Mouse (Mus musculus): ENCODE measurements around the gene Polq. TPM values are rescaled to one million over a fixed set of nuclear protein-coding genes. Genes with fewer than 3 reads are reported as not detected.

The Polq gene
- 0.38 and 0.58 TPM in 2 replicates for polyA plus RNA-seq (2015; fragmentation: Nextera tagmentation; extraction: Ambion mirVana)

DNA sequence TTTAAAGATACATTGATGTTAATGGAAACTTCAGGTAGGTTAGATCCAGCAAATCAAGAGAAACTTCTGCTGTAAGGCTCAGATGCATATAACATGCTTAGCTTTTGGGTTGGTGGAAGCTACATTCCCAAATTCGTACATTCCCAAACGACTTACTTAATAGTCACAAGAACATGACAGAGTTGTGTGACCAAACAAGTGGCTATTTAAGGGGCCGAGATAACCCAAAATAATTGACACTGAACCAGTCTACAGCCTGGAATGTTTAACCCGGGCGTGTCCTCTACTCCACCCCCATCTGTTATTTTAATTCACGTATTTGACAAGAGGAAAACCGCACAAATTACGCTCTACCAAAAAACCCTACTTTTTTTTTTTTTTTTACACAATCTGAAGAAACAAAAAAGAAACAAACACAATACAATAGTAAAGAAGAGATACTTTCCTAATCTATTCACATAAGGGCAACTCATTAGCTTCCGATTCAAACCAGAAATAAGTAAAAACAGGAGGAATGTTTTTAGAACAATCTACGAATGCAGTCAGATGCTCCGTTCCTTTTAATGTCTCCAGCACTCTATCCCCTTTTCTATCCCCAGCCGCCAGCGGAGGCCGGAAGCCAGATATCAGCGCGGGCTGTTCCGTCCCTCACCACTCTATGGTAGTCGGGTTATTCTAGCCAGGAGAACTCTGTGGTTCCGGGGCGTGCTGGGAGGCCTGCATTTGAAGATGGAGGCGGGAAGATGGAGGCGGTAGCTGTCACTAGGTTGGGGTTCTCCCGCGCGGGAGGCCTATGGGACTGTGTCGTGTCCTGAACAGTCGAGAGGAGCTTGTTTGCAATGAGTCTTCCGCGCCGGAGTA is at the start of gene Polq:
TSS of gene Polq (plus strand) at position 726 of the 861 bp plus-strand sequence.
- Histone ChIP-seq H3K4me1 (ENCODE audit: insufficient read depth, low read depth, low read length) (peaks cover 7% of the 10 kb centered on the region; the same call in 1 of the 2 replicates), H3K9ac (replicated peaks; ENCODE audit: low read depth) (peak within 1 kb of the TSS; percentile 26), H3K36me3 (ENCODE audit: insufficient read depth, low read length) (no peaks in the 10 kb centered on the region), H3K4me3 (ENCODE audit: low read depth, low read length) (peak within 1 kb of the TSS; percentile 58), H3K27me3 (replicated peaks; ENCODE audit: insufficient read depth, low read length) (no peaks in the 10 kb centered on the region), H3K9me3 (ENCODE audit: low read length) (no peaks in the 10 kb centered on the region), H3K27ac (ENCODE audit: low read length) (no peak within 1 kb of the TSS), H3K4me2 (replicated peaks; ENCODE audit: low read depth, low read length) (peak within 1 kb of the TSS; percentile 84)
- 2% methylated on average over 30 of the region's 30 CpGs for WGBS
- peak; percentile 99 for ATAC-seq
- TF ChIP-seq CTCF (IDR thresholded peaks at IDR 0.05) (no peak), EP300 (IDR thresholded peaks at IDR 0.05) (no peak)
- DNase-seq (ENCODE audit: low spot score): peak; percentile 96

DNA sequence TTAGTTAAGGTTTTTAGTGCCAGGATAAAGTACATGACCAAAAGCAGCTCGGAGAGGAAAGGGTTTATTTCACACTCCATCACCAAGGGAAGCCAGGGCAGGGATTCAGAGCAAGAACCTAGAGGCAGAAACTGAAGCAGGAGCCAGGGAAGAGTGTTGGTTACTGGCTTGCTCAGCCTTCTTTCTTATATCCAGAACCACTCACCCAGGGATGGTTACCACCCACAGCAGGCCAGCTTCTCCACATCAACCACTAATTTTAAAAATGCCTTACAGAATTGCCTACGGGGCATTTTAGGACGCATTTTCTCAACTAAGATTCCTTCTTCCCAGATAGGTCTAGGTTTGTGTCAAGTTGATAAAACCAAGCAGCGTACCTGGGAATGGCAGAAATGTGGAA is 48.2 kb upstream of the Polq start:
- H3K27ac ChIP-seq (ENCODE audit: low read length): no peak overlapping the region
- no peak overlapping the region for H3K9ac ChIP-seq (replicated peaks; ENCODE audit: low read depth)
- WGBS: 74% methylated on average over 4 of the region's 4 CpGs
- TF ChIP-seq CTCF (IDR thresholded peaks at IDR 0.05) (no peak), EP300 (IDR thresholded peaks at IDR 0.05) (no peak)
- no peaks in the 10 kb centered on the region for H3K36me3 ChIP-seq (ENCODE audit: insufficient read depth, low read length)
- ATAC-seq: no peak
- H3K4me1 ChIP-seq (ENCODE audit: insufficient read depth, low read depth, low read length): no peaks in the 10 kb centered on the region
- no peak overlapping the region for H3K4me3 ChIP-seq (ENCODE audit: low read depth, low read length)
- no peak overlapping the region for H3K4me2 ChIP-seq (replicated peaks; ENCODE audit: low read depth, low read length)
- H3K9me3 ChIP-seq (ENCODE audit: low read length): no peaks in the 10 kb centered on the region
- DNase-seq (ENCODE audit: low spot score): no peak
- no peaks in the 10 kb centered on the region for H3K27me3 ChIP-seq (replicated peaks; ENCODE audit: insufficient read depth, low read length)

DNA sequence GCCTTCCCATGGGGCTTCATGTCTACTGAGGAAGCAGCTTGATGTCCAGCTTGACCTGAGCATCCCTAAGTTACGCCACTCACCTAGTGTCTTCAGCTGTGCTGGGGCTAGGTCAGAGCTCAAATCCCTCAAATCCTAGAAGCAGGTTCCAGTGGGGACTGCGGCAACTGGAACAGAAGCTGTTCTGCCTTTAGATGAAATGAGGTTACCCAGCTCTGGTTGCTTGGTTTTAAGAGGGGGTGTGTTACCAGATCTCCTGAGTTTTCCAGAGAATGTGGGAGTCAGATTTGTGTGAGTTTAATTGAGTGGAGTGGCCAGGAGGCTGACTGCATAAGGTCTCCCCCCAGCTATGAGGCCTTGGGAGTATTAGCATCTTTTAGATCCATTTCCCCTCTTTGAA is 32.5 kb upstream of the Polq start:
- H3K4me1 ChIP-seq (ENCODE audit: insufficient read depth, low read depth, low read length): no peaks in the 10 kb centered on the region
- H3K36me3 ChIP-seq (ENCODE audit: insufficient read depth, low read length): no peaks in the 10 kb centered on the region
- H3K9me3 ChIP-seq (ENCODE audit: low read length): no peaks in the 10 kb centered on the region
- WGBS: 100% methylated on average over 2 of the region's 2 CpGs
- TF ChIP-seq EP300 (IDR thresholded peaks at IDR 0.05) (no peak), CTCF (IDR thresholded peaks at IDR 0.05) (no peak)
- ATAC-seq: no peak
- H3K4me3 ChIP-seq (ENCODE audit: low read depth, low read length): no peak overlapping the region
- H3K4me2 ChIP-seq (replicated peaks; ENCODE audit: low read depth, low read length): no peak overlapping the region
- no peak overlapping the region for H3K9ac ChIP-seq (replicated peaks; ENCODE audit: low read depth)
- H3K27me3 ChIP-seq (replicated peaks; ENCODE audit: insufficient read depth, low read length): no peaks in the 10 kb centered on the region
- no peak for DNase-seq (ENCODE audit: low spot score)
- no peak overlapping the region for H3K27ac ChIP-seq (ENCODE audit: low read length)

DNA sequence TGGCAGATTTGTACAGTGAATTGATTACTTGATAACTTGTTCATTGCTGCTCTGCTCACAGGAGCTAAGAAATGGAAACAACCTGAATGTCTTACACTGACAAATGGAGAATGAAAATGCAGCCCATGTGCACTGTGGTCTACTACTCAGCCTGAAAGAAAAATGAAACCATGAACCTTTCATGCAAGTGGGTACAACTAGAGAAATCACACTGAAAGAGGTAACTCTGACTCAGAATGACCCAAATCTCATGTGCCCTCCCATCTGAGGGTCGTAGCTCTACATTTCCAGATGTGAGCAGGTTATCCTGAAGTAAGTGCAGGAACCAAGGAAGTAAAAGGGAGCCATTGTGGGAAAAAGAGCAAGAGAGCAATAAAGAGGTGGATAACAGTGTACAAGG is 27.8 kb upstream of the Polq start:
- Histone ChIP-seq H3K4me2 (replicated peaks; ENCODE audit: low read depth, low read length) (no peak overlapping the region), H3K4me3 (ENCODE audit: low read depth, low read length) (no peak overlapping the region), H3K36me3 (ENCODE audit: insufficient read depth, low read length) (no peaks in the 10 kb centered on the region), H3K27ac (ENCODE audit: low read length) (no peak overlapping the region), H3K27me3 (replicated peaks; ENCODE audit: insufficient read depth, low read length) (no peaks in the 10 kb centered on the region), H3K9ac (replicated peaks; ENCODE audit: low read depth) (no peak overlapping the region), H3K4me1 (ENCODE audit: insufficient read depth, low read depth, low read length) (no peaks in the 10 kb centered on the region), H3K9me3 (ENCODE audit: low read length) (no peaks in the 10 kb centered on the region)
- 63% methylated on average over 1 of the region's 1 CpGs for WGBS
- ATAC-seq: no peak
- TF ChIP-seq CTCF (IDR thresholded peaks at IDR 0.05): no peak
- no peak for TF ChIP-seq EP300 (IDR thresholded peaks at IDR 0.05)
- DNase-seq (ENCODE audit: low spot score): no peak

DNA sequence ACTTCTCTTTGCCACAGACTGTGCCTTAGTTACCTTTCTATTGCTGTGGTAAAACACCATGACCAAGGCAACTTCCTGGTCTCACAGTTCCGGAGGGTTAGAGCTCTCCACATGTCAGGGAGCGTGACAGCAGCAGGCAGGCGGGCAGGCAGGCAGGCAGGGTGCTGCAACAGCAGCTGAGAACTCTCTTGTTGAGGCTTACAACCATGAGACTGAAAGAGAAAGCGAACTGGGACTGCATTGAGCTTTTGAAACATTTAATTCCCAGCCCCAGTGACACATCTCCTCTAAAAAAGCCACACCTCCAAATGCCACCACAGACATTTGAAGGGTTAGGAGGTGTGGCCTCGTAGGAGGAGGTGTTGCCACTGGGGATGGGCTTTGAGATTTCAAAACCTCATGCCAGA is 25.9 kb upstream of the Polq start:
- Histone ChIP-seq H3K4me2 (replicated peaks; ENCODE audit: low read depth, low read length) (no peak overlapping the region), H3K4me3 (ENCODE audit: low read depth, low read length) (no peak overlapping the region), H3K4me1 (ENCODE audit: insufficient read depth, low read depth, low read length) (no peaks in the 10 kb centered on the region), H3K9me3 (ENCODE audit: low read length) (no peaks in the 10 kb centered on the region), H3K27ac (ENCODE audit: low read length) (no peak overlapping the region), H3K27me3 (replicated peaks; ENCODE audit: insufficient read depth, low read length) (no peaks in the 10 kb centered on the region), H3K36me3 (ENCODE audit: insufficient read depth, low read length) (no peaks in the 10 kb centered on the region), H3K9ac (replicated peaks; ENCODE audit: low read depth) (no peak overlapping the region)
- TF ChIP-seq EP300 (IDR thresholded peaks at IDR 0.05) (no peak), CTCF (IDR thresholded peaks at IDR 0.05) (no peak)
- ATAC-seq: 0 out of 2 replicates have a peak, but pooled peaks have one; percentile 12
- WGBS: 57% methylated on average over 5 of the region's 5 CpGs
- DNase-seq (ENCODE audit: low spot score): no peak

DNA sequence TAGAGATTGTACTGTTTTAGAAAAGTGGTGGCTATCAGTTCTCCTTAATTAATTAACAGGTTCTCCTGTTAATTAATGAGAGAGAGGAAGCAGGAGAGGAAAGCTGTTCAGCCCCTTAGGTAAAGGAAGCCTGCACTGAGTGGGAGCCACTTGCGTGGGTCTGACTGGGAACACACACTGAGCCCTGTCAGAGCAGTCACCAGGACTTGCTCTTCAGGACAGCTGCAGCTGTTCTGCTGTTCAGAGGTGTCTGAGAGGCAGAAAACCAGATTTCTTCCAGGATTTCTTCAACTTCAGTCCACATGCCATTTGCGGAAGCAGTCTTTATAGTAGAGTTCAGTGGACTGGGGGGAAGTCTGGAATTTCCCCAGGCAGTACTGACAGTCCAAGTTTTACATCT is 24.2 kb upstream of the Polq start:
- H3K27me3 ChIP-seq (replicated peaks; ENCODE audit: insufficient read depth, low read length): no peaks in the 10 kb centered on the region
- no peak overlapping the region for H3K4me3 ChIP-seq (ENCODE audit: low read depth, low read length)
- H3K9me3 ChIP-seq (ENCODE audit: low read length): no peaks in the 10 kb centered on the region
- TF ChIP-seq EP300 (IDR thresholded peaks at IDR 0.05) (no peak), CTCF (IDR thresholded peaks at IDR 0.05) (no peak)
- 74% methylated on average over 2 of the region's 2 CpGs for WGBS
- DNase-seq (ENCODE audit: low spot score) (no peak), ATAC-seq (no peak)
- no peaks in the 10 kb centered on the region for H3K36me3 ChIP-seq (ENCODE audit: insufficient read depth, low read length)
- no peak overlapping the region for H3K4me2 ChIP-seq (replicated peaks; ENCODE audit: low read depth, low read length)
- H3K4me1 ChIP-seq (ENCODE audit: insufficient read depth, low read depth, low read length): no peaks in the 10 kb centered on the region
- no peak overlapping the region for H3K27ac ChIP-seq (ENCODE audit: low read length)
- H3K9ac ChIP-seq (replicated peaks; ENCODE audit: low read depth): no peak overlapping the region

Data from lung, postnatal 0 days (tissue).